Mouse (Mus musculus): ENCODE measurements around the gene Wnt9b.

DNA sequence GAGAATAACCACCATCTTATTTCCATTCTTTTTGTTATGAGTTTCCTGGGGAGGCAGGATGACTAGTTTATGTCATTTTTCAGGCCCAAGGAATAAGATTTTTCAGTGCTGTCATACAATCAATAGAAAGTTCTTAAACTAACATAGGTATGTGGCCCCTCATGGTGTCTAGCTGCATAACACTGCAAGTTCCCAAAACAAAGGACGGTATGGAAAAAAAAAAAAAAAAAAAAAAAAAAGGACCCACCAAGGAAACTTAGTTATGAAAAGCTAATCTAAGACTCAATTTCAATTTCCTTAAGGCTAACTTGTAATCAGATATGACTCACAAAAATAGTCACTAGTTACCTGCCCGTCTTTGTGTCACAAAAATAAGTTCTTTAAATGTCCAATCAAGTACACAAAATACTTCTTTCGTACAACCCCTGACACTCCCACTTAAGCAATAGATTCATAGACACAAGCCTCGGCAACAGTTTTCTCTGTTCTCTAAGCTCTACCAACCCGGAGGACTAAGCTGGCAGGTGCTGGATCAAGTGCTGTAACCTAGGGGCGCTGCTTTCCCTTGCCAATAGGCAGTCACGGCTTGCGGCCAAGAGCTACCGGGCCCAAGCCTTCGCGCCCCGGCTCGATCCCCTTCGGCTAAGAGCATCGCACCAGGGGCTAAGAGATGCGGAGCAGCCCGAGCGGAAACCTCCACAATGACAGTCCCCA, 52.6 kb downstream of the Wnt9b start:
- no peak for TF ChIP-seq EP300 (IDR thresholded peaks at IDR 0.05; ENCODE audit: insufficient read depth, low read depth, low read length)
- no peak for TF ChIP-seq CTCF (IDR thresholded peaks at IDR 0.05)
